Mouse (Mus musculus) kidney, adult 2 months (tissue): ENCODE measurements around the gene Arvcf.

ENCODE experiments used
- CTCF ChIP-seq: fragments of 200-500 bp; conservative IDR thresholded peaks from 2 replicates; pipeline ENCODE4 v1.5.1; 2011; ENCODE audit warnings: low read depth, mild to moderate bottlenecking, control low read depth, low read length, moderate library complexity, mixed read lengths; ENCODE audit not compliant: insufficient read depth, insufficient read length
- POLR2A ChIP-seq: fragments of 200-500 bp; IDR thresholded peaks from one replicate; pipeline ENCODE4 v1.6.1; 2011; ENCODE audit warnings: low read depth, low read length, control low read depth

GRCm38 (mm10) chr16:18448104-18448503, 100.1 kb downstream of the Arvcf start:
- TF ChIP-seq CTCF, result no peak
- TF ChIP-seq POLR2A, result no peak
